17 mouse cellular contexts compared by ENCODE assay signal in the genomic region with DNA sequence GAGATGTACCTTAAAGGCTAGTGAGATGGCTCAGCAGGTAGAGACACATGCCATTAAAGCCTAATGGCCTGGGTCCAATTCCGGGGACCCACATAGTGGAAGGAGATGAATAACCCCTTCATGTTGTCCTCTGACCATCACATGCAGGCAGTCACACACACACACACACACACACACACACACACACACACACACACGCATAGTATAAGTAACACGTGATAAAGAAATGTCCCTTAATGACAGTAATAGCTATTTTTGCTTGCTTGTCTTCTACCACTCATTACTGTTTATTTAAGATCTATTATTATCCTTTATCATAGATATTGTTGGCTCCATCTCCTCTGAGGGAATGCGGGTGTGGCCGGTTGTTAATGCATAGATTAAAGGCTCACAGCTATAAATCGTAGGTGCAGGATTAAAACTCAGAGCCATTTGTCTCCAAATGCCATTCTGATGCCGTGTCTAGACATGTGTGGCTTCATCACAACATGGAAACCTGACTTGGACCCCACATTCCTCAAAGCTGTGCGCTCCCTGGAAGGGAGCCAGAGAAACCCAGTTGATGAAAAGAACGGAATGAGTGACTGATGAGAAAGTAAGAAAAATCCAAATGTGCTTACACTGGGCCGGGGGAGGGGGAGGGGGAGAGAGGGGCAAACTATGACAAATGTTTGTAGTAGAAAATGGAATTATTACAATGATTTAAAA.
"Had no signal": no experiment of that assay in that cellular context is flagged by ENCODE, and none has a peak within 500 bp of the region (broad histone marks: within the 10 kb centered on the region; RNA-seq: fewer than 3 reads in every experiment).

No protein-coding gene starts in this region.

- H3K9me3 ChIP-seq: heart, embryonic 10.5 days; heart, embryonic 12.5 days; hindbrain, embryonic 10.5 days; hindbrain, embryonic 12.5 days; intestine, embryonic 15.5 days; limb, embryonic 15.5 days had no signal

- H3K4me2 ChIP-seq: heart, embryonic 12.5 days; hindbrain, embryonic 12.5 days; hindbrain, embryonic 14.5 days; limb, embryonic 15.5 days had no signal

- DNase-seq: forebrain, postnatal 0 days; gastrocnemius, postnatal 10 days; gastrocnemius, postnatal 25 days; heart, adult 18-20 months; heart, postnatal 10 days; heart, postnatal 4 days had no signal

- ATAC-seq: forebrain, postnatal 0 days; hindbrain, embryonic 16.5 days; inflammation-experienced regulatory T-cells, adult 6 months had no signal

- H3K4me1 ChIP-seq: intestine, embryonic 15.5 days had no signal

- H3K27ac ChIP-seq: heart, embryonic 10.5 days; hindbrain, embryonic 10.5 days; hindbrain, embryonic 12.5 days; hindbrain, embryonic 14.5 days; intestine, embryonic 15.5 days; layer of hippocampus, adult 2 months; left cerebral cortex, adult 2 months; limb, embryonic 15.5 days had no signal

- H3K36me3 ChIP-seq: heart, embryonic 10.5 days; heart, embryonic 12.5 days; hindbrain, embryonic 10.5 days; hindbrain, embryonic 12.5 days; intestine, embryonic 15.5 days; limb, embryonic 15.5 days had no signal

- H3K9ac ChIP-seq: forebrain, postnatal 0 days; heart, embryonic 12.5 days; hindbrain, embryonic 12.5 days; hindbrain, embryonic 14.5 days; intestine, embryonic 15.5 days; limb, embryonic 15.5 days had no signal

- H3K27me3 ChIP-seq: heart, embryonic 12.5 days; hindbrain, embryonic 12.5 days; intestine, embryonic 15.5 days; limb, embryonic 15.5 days had no signal

- H3K4me3 ChIP-seq: heart, embryonic 10.5 days; heart, embryonic 12.5 days; hindbrain, embryonic 10.5 days; hindbrain, embryonic 12.5 days; intestine, embryonic 15.5 days; layer of hippocampus, adult 2 months; left cerebral cortex, adult 2 months; limb, embryonic 15.5 days had no signal
